Mouse (Mus musculus) left cerebral cortex, adult 2 months (tissue): ENCODE data around the gene Add1. TPM values are rescaled to one million over a fixed set of nuclear protein-coding genes. Genes with fewer than 3 reads are reported as not detected.
A peak's percentile ranks its signal among the peaks of the same experiment; 100 is the strongest.
"Not testable (repeated sequence)": the region's sequence is repeated elsewhere in the genome, so short reads cannot be mapped to it uniquely, and the experiment has no call there.

Experiments
- DNase-seq, 2 experiments: peaks; one replicate each; pipeline ENCODE4 v3.0.0; 2021 to 2022; ENCODE audit warnings: low spot score in 2 of 2, mixed read lengths in 1 of 2; ENCODE audit errors: extremely low spot score in 1 of 2
- H3K27ac ChIP-seq: fragments of 200-600 bp; 2 replicates; pipeline ENCODE4 v1.8.1; 2022
- H3K4me3 ChIP-seq: fragments of 200-600 bp; 2 replicates; pipeline ENCODE4 v1.8.1; 2022
- CTCF ChIP-seq: fragments of 200-600 bp; IDR thresholded peaks from 2 replicates; pipeline ENCODE4 v1.8.1; 2022; ENCODE audit warnings: antibody characterized with exemption, mild to moderate bottlenecking, moderate library complexity
- intact Hi-C: fragments of 180-260 bp; cut with DNase I; formaldehyde crosslinking; loops from one replicate; pipeline ENCODE4 v1.15.1; 2025
- total RNA-seq, 2 experiments: library from RNA; stranded (reverse); gene quantifications; 2 replicates each; pipeline ENCODE4 v1.2.3; 2021

Add1 gene
- total RNA-seq, 2 experiments from 2014 or later = 409 to 413 TPM

- no peak overlapping the region for H3K4me3 ChIP-seq
- no peak overlapping the region for H3K27ac ChIP-seq
- DNase-seq = no peak
- TF ChIP-seq CTCF = no peak
- intact Hi-C loops = no loop called here
Observed at GRCm38 (mm10) chr5:34563854-34564253, 9.6 kb upstream of the Add1 start.

GRCm38 (mm10) chr5:34564291-34564690 lies 9.2 kb upstream of the Add1 start:
- no peak for TF ChIP-seq CTCF
- DNase-seq = no peak
- Histone ChIP-seq H3K4me3 (no peak overlapping the region), H3K27ac (no peak overlapping the region)
- intact Hi-C loops = no loop called here

- intact Hi-C loops = no loop called here
- Histone ChIP-seq H3K4me3 (no peak overlapping the region), H3K27ac (peak overlapping the region; percentile 65)
- no peak for TF ChIP-seq CTCF
- no peak for DNase-seq
Observed at GRCm38 (mm10) chr5:34565545-34566283, 7.8 kb upstream of the Add1 start.

GRCm38 (mm10) chr5:34571551-34571950 lies 1.9 kb upstream of the Add1 start:
- no peak for DNase-seq
- TF ChIP-seq CTCF = no peak
- H3K27ac ChIP-seq = no peak overlapping the region
- intact Hi-C loops = no loop called here
- H3K4me3 ChIP-seq = no peak overlapping the region

GRCm38 (mm10) chr5:34572568-34572967 lies 896 bp upstream of the Add1 start:
- H3K4me3 ChIP-seq, DNase-seq, intact Hi-C loops: not testable (repeated sequence)
- peak overlapping the region; percentile 98; the same call in 1 of the 2 replicates for H3K27ac ChIP-seq

GRCm38 (mm10) chr5:34574721-34575120 lies 1.3 kb downstream of the Add1 start:
- H3K4me3 ChIP-seq = peak overlapping the region; percentile 97
- intact Hi-C loops = no loop called here
- no peak for DNase-seq
- no peak for TF ChIP-seq CTCF
- H3K27ac ChIP-seq = peak overlapping the region; percentile 98

- Histone ChIP-seq H3K27ac (no peak overlapping the region), H3K4me3 (no peak overlapping the region)
- no peak for DNase-seq
- intact Hi-C loops = no loop called here
- no peak for TF ChIP-seq CTCF
Observed at GRCm38 (mm10) chr5:34576286-34576685, 2.8 kb downstream of the Add1 start.

GRCm38 (mm10) chr5:34578038-34578655 lies 4.7 kb downstream of the Add1 start:
- intact Hi-C loops = no loop called here
- Histone ChIP-seq H3K4me3 (no peak overlapping the region), H3K27ac (no peak overlapping the region)
- no peak for DNase-seq
- TF ChIP-seq CTCF = no peak

GRCm38 (mm10) chr5:34579377-34579776 lies 5.9 kb downstream of the Add1 start:
- no peak for TF ChIP-seq CTCF
- intact Hi-C loops = no loop called here
- DNase-seq = no peak
- H3K4me3 ChIP-seq = no peak overlapping the region
- no peak overlapping the region for H3K27ac ChIP-seq

- H3K4me3 ChIP-seq, intact Hi-C loops: not testable (repeated sequence)
- DNase-seq = peak; percentile 43 to 47
- H3K27ac ChIP-seq = peak overlapping the region; percentile 65
Observed at GRCm38 (mm10) chr5:34581671-34582313, 8.3 kb downstream of the Add1 start.

- intact Hi-C loops = no loop called here
- DNase-seq = no peak
- Histone ChIP-seq H3K4me3 (no peak overlapping the region), H3K27ac (peak overlapping the region; percentile 65)
- no peak for TF ChIP-seq CTCF
Observed at GRCm38 (mm10) chr5:34582314-34582675, 8.8 kb downstream of the Add1 start.

GRCm38 (mm10) chr5:34585216-34585615 lies 11.8 kb downstream of the Add1 start:
- no peak for DNase-seq
- intact Hi-C loops = no loop called here
- Histone ChIP-seq H3K4me3 (no peak overlapping the region), H3K27ac (no peak overlapping the region)
- no peak for TF ChIP-seq CTCF

- intact Hi-C loops = no loop called here
- TF ChIP-seq CTCF = no peak
- H3K27ac ChIP-seq = no peak overlapping the region; the same call in 1 of the 2 replicates
Observed at GRCm38 (mm10) chr5:34587881-34588280, 14.4 kb downstream of the Add1 start.

More at GRCm38 (mm10) chr5:34587881-34588280, 14.4 kb downstream of the Add1 start:
- no peak for DNase-seq
- no peak overlapping the region for H3K4me3 ChIP-seq
